Mouse (Mus musculus) heart, postnatal 36 days (tissue): Measurements from ENCODE around the gene Krtap10-4. TPM values are rescaled to one million over a fixed set of nuclear protein-coding genes. Genes with fewer than 3 reads are reported as not detected.
A peak's percentile ranks its signal among the peaks of the same experiment; 100 is the strongest.
"Not testable (repeated sequence)": the region's sequence is repeated elsewhere in the genome, so short reads cannot be mapped to it uniquely, and the experiment has no call there.

Source experiments
- DNase-seq, 2 experiments: peaks; one replicate each; pipeline ENCODE4 v3.0.0; 2021 to 2022
- intact Hi-C: fragments of 180-260 bp; cut with DNase I; formaldehyde crosslinking; loops from one replicate; pipeline ENCODE4 v1.15.1; 2025
- total RNA-seq, 2 experiments: library from RNA; stranded (reverse); gene quantifications; 2 replicates each; pipeline ENCODE4 v1.2.3; 2021

Krtap10-4 gene
- total RNA-seq, 2 experiments from 2014 or later: not detected

DNA sequence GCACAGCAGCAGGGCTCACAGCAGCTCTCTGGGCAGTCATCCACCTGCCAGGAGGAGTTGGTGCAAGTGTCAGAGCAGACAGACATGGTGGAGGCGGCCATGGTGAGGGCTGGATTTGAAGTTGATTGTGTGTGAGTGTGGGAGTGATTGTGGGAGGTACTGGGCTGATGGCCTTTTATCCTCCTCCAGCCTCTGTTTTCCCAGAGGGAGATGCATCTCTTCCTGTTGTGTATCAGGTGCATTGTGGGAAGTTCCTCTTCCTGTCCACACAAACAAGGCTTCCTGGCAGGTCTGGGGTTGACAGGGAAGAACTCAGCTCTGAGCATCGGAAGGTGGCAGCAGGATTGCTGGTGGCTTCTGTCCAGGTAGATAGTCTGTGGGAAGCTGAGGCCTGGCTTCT, 31.9 kb downstream of the Krtap10-4 start, which contains the start of gene Gm9639:
Gm9639 (minus strand) TSS at position 101 of the 400 bp plus-strand sequence.
- no peak for DNase-seq

DNA sequence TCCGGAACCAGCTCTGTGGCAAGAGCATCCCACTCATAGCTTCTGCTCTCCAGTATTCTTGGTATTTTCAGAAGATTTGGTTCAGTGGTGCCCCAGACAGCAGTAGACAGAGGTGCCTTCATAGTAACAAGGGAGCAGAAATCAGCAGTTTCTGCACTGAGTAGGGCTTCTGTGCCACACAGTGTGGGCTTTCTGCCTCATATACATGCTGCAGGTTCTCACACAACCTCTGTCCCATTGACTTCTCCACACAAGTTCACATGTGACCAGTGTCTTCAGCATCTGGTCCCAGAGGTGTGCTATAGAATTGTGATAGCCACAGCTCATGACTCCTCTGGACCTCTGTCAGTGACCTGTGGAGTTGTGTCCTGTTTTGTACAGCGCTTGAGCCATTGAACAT, 38.3 kb downstream of the Krtap10-4 start:
- intact Hi-C loops: no loop called here
- no peak for DNase-seq

More for the DNA sequence above, 31.9 kb downstream of the Krtap10-4 start, which contains the start of gene Gm9639:
- intact Hi-C loops: no loop called here

DNA sequence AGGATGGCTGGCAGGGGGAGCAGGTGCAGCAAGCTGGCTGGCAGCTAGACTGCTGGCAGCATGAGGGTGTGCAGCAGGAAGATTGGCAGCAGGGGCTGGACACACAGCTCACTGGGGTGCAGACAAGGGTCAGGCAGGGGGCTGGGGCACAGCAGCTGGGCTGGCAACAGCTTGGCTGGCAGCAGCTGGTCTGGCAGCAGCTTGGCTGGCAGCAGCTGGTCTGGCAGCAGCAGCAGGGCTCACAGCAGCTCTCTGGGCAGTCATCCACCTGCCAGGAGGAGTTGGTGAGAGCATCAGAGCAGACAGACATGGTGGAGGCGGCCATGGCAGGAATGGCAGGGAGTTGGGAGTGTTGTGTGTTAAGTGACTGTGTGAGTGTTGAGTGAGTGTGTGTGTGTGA, 39.0 kb downstream of the Krtap10-4 start, which contains the start of gene Gm7137:
Gm7137 (minus strand) TSS at position 325 of the 400 bp plus-strand sequence.
- DNase-seq: peak; percentile 13 to 21
- intact Hi-C loops: not testable (repeated sequence)

DNA sequence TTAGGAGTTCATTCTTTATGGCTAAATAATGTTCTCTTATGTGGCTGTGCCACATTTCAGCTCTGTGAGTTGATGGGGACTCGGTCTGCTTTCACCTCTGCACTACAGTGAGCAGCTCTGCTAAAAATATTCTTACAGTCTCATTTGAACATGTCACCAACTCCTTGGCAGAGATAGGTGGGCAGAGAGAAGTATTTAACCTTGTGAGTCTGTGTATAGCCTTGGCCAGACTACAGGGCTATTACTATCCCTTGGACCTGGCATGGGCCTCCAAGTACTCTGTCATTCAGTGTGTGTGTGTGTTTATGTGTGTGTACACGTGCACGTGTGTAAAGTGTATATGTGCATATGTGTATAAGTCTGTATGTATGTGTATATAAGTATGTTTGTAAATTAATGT, 43.5 kb downstream of the Krtap10-4 start:
- intact Hi-C loops, DNase-seq: not testable (repeated sequence)

DNA sequence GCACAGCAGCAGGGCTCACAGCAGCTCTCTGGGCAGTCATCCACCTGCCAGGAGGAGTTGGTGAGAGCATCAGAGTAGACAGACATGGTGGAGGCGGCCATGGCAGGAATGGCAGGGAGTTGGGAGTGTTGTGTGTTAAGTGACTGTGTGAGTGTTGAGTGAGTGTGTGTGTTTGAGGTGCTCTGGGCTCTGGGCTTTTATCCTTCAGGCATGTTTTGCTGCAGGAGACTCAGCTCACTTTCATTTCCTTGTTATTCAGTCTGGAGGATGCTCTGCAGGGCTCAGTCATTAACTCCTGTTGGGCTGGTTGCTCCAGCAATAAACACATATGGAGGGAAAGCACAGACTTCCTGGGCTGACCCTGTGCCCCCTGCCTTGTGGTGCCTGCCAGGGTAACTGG, 44.5 kb downstream of the Krtap10-4 start, which contains the start of gene Gm3250:
Gm3250 (minus strand) TSS at position 101 of the 400 bp plus-strand sequence.
- intact Hi-C loops, DNase-seq: not testable (repeated sequence)

DNA sequence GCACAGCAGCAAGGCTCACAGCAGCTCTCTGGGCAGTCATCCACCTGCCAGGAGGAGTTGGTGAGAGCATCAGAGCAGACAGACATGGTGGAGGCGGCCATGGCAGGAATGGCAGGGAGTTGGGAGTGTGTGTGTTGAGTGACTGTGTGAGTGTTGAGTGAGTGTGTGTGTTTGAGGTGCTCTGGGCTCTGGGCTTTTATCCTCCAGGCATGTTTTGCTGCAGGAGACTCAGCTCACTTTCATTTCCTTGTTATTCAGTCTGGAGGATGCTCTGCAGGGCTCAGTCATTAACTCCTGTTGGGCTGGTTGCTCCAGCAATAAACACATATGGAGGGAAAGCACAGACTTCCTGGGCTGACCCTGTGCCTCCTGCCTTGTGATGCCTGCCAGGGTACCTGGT, 50.1 kb downstream of the Krtap10-4 start, which contains the start of gene Gm7138:
Gm7138 (minus strand) TSS at position 101 of the 400 bp plus-strand sequence.
- intact Hi-C loops, DNase-seq: not testable (repeated sequence)

Other genes starting within 250 kb of the Krtap10-4 start
- 100 to 1,000 TPM; 137 to 138 TPM for gene Pttg1ip, start 245.4 kb downstream of the Krtap10-4 start, total RNA-seq
- 10 to 100 TPM; 52.9 to 58.9 TPM for gene Sumo3, start 221.0 kb downstream of the Krtap10-4 start, total RNA-seq
- 10 to 100 TPM; 10.6 to 17.6 TPM for gene Gm49325, start 220.9 kb downstream of the Krtap10-4 start, total RNA-seq
- 10 to 100 TPM; 65.2 to 73.4 TPM for gene Ube2g2, start 204.8 kb downstream of the Krtap10-4 start, total RNA-seq
- gene Tspear, start 140.5 kb downstream of the Krtap10-4 start, total RNA-seq: not detected
- gene Gm19402, start 136.3 kb downstream of the Krtap10-4 start, total RNA-seq: not detected
- gene Gm9508, start 129.9 kb downstream of the Krtap10-4 start, total RNA-seq: not detected
- gene Gm10272, start 120.5 kb downstream of the Krtap10-4 start, total RNA-seq: not detected
- gene Gm10024, start 115.6 kb downstream of the Krtap10-4 start, total RNA-seq: not detected
- gene Gm10142, start 111.3 kb downstream of the Krtap10-4 start, total RNA-seq: not detected
- gene Krtap12-1, start 106.5 kb downstream of the Krtap10-4 start, total RNA-seq: not detected
- not detected for gene Gm10100, start 100.6 kb downstream of the Krtap10-4 start, total RNA-seq
- gene Gm18596, start 84.5 kb downstream of the Krtap10-4 start, total RNA-seq: not detected
- gene Gm9736, start 75.7 kb downstream of the Krtap10-4 start, total RNA-seq: not detected
- not detected for gene Gm3233, start 67.4 kb downstream of the Krtap10-4 start, total RNA-seq
- not detected for gene Gm3238, start 55.8 kb downstream of the Krtap10-4 start, total RNA-seq
- gene Gm7138, start 50.2 kb downstream of the Krtap10-4 start, total RNA-seq: not detected
- not detected for gene Gm3250, start 44.6 kb downstream of the Krtap10-4 start, total RNA-seq
- not detected for gene Gm7137, start 38.9 kb downstream of the Krtap10-4 start, total RNA-seq
- gene Gm9639, start 32.0 kb downstream of the Krtap10-4 start, total RNA-seq: not detected
- not detected for gene Gm19668, start 28.0 kb downstream of the Krtap10-4 start, total RNA-seq
- gene Gm9507, start 15.3 kb downstream of the Krtap10-4 start, total RNA-seq: not detected
- not detected for gene Gm2696, start 12.4 kb downstream of the Krtap10-4 start, total RNA-seq
- not detected for gene Krtap10-10, start 8.9 kb upstream of the Krtap10-4 start, total RNA-seq
- gene Gm36176, start 19.7 kb upstream of the Krtap10-4 start, total RNA-seq: not detected
- gene Gm10318, start 25.8 kb upstream of the Krtap10-4 start, total RNA-seq: not detected
- not detected for gene Gm3285, start 34.9 kb upstream of the Krtap10-4 start, total RNA-seq
- under 1 TPM; 0.54 to 0.94 TPM for gene Lrrc3, start 75.4 kb upstream of the Krtap10-4 start, total RNA-seq
- 1 to 10 TPM in 1 of 2 experiments, under 1 TPM in 1; 0.31 to 1.5 TPM for gene Trpm2, start 143.5 kb upstream of the Krtap10-4 start, total RNA-seq
- 10 to 100 TPM in 1 of 2 experiments, 1 to 10 TPM in 1; 9.3 to 10.3 TPM for gene 1810043G02Rik, start 151.4 kb upstream of the Krtap10-4 start, total RNA-seq
- gene Pfkl, start 183.0 kb upstream of the Krtap10-4 start, total RNA-seq: 100 to 1,000 TPM in 1 of 2 experiments, 10 to 100 TPM in 1; 97.8 to 116 TPM
- gene Dnmt3l, start 214.9 kb upstream of the Krtap10-4 start, total RNA-seq: not detected
- gene Aire, start 216.5 kb upstream of the Krtap10-4 start, total RNA-seq: not detected
- 1 to 10 TPM; 7.6 to 7.7 TPM for gene Icosl, start 242.2 kb upstream of the Krtap10-4 start, total RNA-seq